Mouse (Mus musculus): ENCODE measurements around the gene Defb33. TPM values are rescaled to one million over a fixed set of nuclear protein-coding genes. Genes with fewer than 3 reads are reported as not detected.

Gene Defb33
- polyA plus RNA-seq (2014; fragmentation: Illumina TruSeq; extraction: RNeasy Lipid Tissue Mini Kit (QIAGEN cat#74804); ENCODE audit: low read depth, low replicate concordance): not detected

GRCm38 (mm10) chr8:20892369-20892768, at the start of gene Defb33:
Gene Defb33 (plus strand): TSS chr8:20892669.

GRCm38 (mm10) chr8:20902527-20902926, 10.1 kb downstream of the Defb33 start, which contains the start of gene Gm15056:
Gene Gm15056 (minus strand): TSS chr8:20902627.

GRCm38 (mm10) chr8:20921971-20922370, 29.5 kb downstream of the Defb33 start, which contains the start of gene Gm6040:
Gene Gm6040 (minus strand): TSS chr8:20922071.

GRCm38 (mm10) chr8:20944610-20945009, 52.1 kb downstream of the Defb33 start, which contains the start of gene AY761185:
Gene AY761185 (minus strand): TSS chr8:20944710.

Other genes starting within 250 kb of the Defb33 start
- gene Gm15056, start 10.0 kb downstream of the Defb33 start, polyA plus RNA-seq (2014; fragmentation: Illumina TruSeq; extraction: RNeasy Lipid Tissue Mini Kit (QIAGEN cat#74804); ENCODE audit: low read depth, low replicate concordance): not detected
- gene Gm6040, start 29.4 kb downstream of the Defb33 start, polyA plus RNA-seq (2014; fragmentation: Illumina TruSeq; extraction: RNeasy Lipid Tissue Mini Kit (QIAGEN cat#74804); ENCODE audit: low read depth, low replicate concordance): not detected
- gene AY761185, start 52.0 kb downstream of the Defb33 start, polyA plus RNA-seq (2014; fragmentation: Illumina TruSeq; extraction: RNeasy Lipid Tissue Mini Kit (QIAGEN cat#74804); ENCODE audit: low read depth, low replicate concordance): not detected
- gene Defa21, start 132.9 kb downstream of the Defb33 start, polyA plus RNA-seq (2014; fragmentation: Illumina TruSeq; extraction: RNeasy Lipid Tissue Mini Kit (QIAGEN cat#74804); ENCODE audit: low read depth, low replicate concordance): not detected
- not detected for gene Defa23, start 162.4 kb downstream of the Defb33 start, polyA plus RNA-seq (2014; fragmentation: Illumina TruSeq; extraction: RNeasy Lipid Tissue Mini Kit (QIAGEN cat#74804); ENCODE audit: low read depth, low replicate concordance)
- not detected for gene Defa35, start 172.4 kb downstream of the Defb33 start, polyA plus RNA-seq (2014; fragmentation: Illumina TruSeq; extraction: RNeasy Lipid Tissue Mini Kit (QIAGEN cat#74804); ENCODE audit: low read depth, low replicate concordance)
- not detected for gene Defa25, start 191.8 kb downstream of the Defb33 start, polyA plus RNA-seq (2014; fragmentation: Illumina TruSeq; extraction: RNeasy Lipid Tissue Mini Kit (QIAGEN cat#74804); ENCODE audit: low read depth, low replicate concordance)
- gene Gm14851, start 203.4 kb downstream of the Defb33 start, polyA plus RNA-seq (2014; fragmentation: Illumina TruSeq; extraction: RNeasy Lipid Tissue Mini Kit (QIAGEN cat#74804); ENCODE audit: low read depth, low replicate concordance): not detected
- gene Defa30, start 242.0 kb downstream of the Defb33 start, polyA plus RNA-seq (2014; fragmentation: Illumina TruSeq; extraction: RNeasy Lipid Tissue Mini Kit (QIAGEN cat#74804); ENCODE audit: low read depth, low replicate concordance): not detected